Mouse (Mus musculus): ENCODE data around the gene Dennd1b. TPM values are rescaled to one million over a fixed set of nuclear protein-coding genes. Genes with fewer than 3 reads are reported as not detected.

The Dennd1b gene
- total and polyA plus RNA-seq, 2 experiments, result 3.2 to 16.5 TPM

GRCm38 (mm10) chr1:138924282-138924681, 39.0 kb upstream of the Dennd1b start:
- no peaks in the 10 kb centered on the region for H3K27me3 ChIP-seq (ENCODE audit: control insufficient read depth, insufficient read depth, low read length)
- H3K4me1 ChIP-seq (ENCODE audit: control insufficient read depth, insufficient read depth, low read length), result peaks cover 9% of the 10 kb centered on the region
- no peak overlapping the region for H3K9ac ChIP-seq (ENCODE audit: low read depth, low read length)
- no peak overlapping the region for H3K27ac ChIP-seq (replicated peaks; ENCODE audit: insufficient read depth, low read depth, low read length)
- H3K4me3 ChIP-seq (ENCODE audit: insufficient read depth, low read depth, low read length), result no peak overlapping the region
- peak; percentile 38 for DNase-seq (ENCODE audit: extremely low read depth, low read depth, low spot score)
- H3K36me3 ChIP-seq (ENCODE audit: control insufficient read depth, insufficient read depth, low read length), result no peaks in the 10 kb centered on the region
- TF ChIP-seq POLR2A (IDR thresholded peaks at IDR 0.05; ENCODE audit: extremely low read depth, insufficient read depth, low read length) (no peak), CTCF (IDR thresholded peaks at IDR 0.05; ENCODE audit: low read depth, low read length) (no peak)
- WGBS, result 34% methylated on average over 2 of the region's 2 CpGs
- H3K79me2 ChIP-seq (ENCODE audit: control insufficient read depth, insufficient read depth, low read length), result no peaks in the 10 kb centered on the region

GRCm38 (mm10) chr1:138928671-138929483, 34.4 kb upstream of the Dennd1b start:
- Histone ChIP-seq H3K36me3 (ENCODE audit: control insufficient read depth, insufficient read depth, low read length) (no peaks in the 10 kb centered on the region), H3K27ac (replicated peaks; ENCODE audit: insufficient read depth, low read depth, low read length) (peak overlapping the region; percentile 62)
- WGBS, result 22% methylated on average over 11 of the region's 11 CpGs

GRCm38 (mm10) chr1:138929985-138930384, 33.2 kb upstream of the Dennd1b start:
- H3K27me3 ChIP-seq (ENCODE audit: control insufficient read depth, insufficient read depth, low read length), result no peaks in the 10 kb centered on the region

More at GRCm38 (mm10) chr1:138928671-138929483, 34.4 kb upstream of the Dennd1b start:
- H3K4me1 ChIP-seq (ENCODE audit: control insufficient read depth, insufficient read depth, low read length), result peaks cover 9% of the 10 kb centered on the region
- no peak overlapping the region for H3K9ac ChIP-seq (ENCODE audit: low read depth, low read length)
- DNase-seq (ENCODE audit: extremely low read depth, low read depth, low spot score), result peak; percentile 98
- TF ChIP-seq POLR2A (IDR thresholded peaks at IDR 0.05; ENCODE audit: extremely low read depth, insufficient read depth, low read length), result no peak
- H3K79me2 ChIP-seq (ENCODE audit: control insufficient read depth, insufficient read depth, low read length), result no peaks in the 10 kb centered on the region
- H3K4me3 ChIP-seq (ENCODE audit: insufficient read depth, low read depth, low read length), result no peak overlapping the region; the same call in 1 of the 2 replicates
- H3K27me3 ChIP-seq (ENCODE audit: control insufficient read depth, insufficient read depth, low read length), result no peaks in the 10 kb centered on the region

GRCm38 (mm10) chr1:138930856-138931255, 32.4 kb upstream of the Dennd1b start:
- Histone ChIP-seq H3K9ac (ENCODE audit: low read depth, low read length) (no peak overlapping the region), H3K27ac (replicated peaks; ENCODE audit: insufficient read depth, low read depth, low read length) (no peak overlapping the region), H3K4me1 (ENCODE audit: control insufficient read depth, insufficient read depth, low read length) (peaks cover 8% of the 10 kb centered on the region), H3K36me3 (ENCODE audit: control insufficient read depth, insufficient read depth, low read length) (no peaks in the 10 kb centered on the region), H3K4me3 (ENCODE audit: insufficient read depth, low read depth, low read length) (no peak overlapping the region), H3K79me2 (ENCODE audit: control insufficient read depth, insufficient read depth, low read length) (no peaks in the 10 kb centered on the region), H3K27me3 (ENCODE audit: control insufficient read depth, insufficient read depth, low read length) (no peaks in the 10 kb centered on the region)
- 85% methylated on average over 3 of the region's 3 CpGs for WGBS
- no peak for DNase-seq (ENCODE audit: extremely low read depth, low read depth, low spot score)
- no peak for TF ChIP-seq CTCF (IDR thresholded peaks at IDR 0.05; ENCODE audit: low read depth, low read length)
- TF ChIP-seq POLR2A (IDR thresholded peaks at IDR 0.05; ENCODE audit: extremely low read depth, insufficient read depth, low read length), result no peak

More at GRCm38 (mm10) chr1:138929985-138930384, 33.2 kb upstream of the Dennd1b start:
- no peak for DNase-seq (ENCODE audit: extremely low read depth, low read depth, low spot score)
- 24% methylated on average over 3 of the region's 3 CpGs for WGBS
- H3K9ac ChIP-seq (ENCODE audit: low read depth, low read length), result no peak overlapping the region
- H3K4me1 ChIP-seq (ENCODE audit: control insufficient read depth, insufficient read depth, low read length), result peaks cover 8% of the 10 kb centered on the region
- no peaks in the 10 kb centered on the region for H3K79me2 ChIP-seq (ENCODE audit: control insufficient read depth, insufficient read depth, low read length)
- no peaks in the 10 kb centered on the region for H3K36me3 ChIP-seq (ENCODE audit: control insufficient read depth, insufficient read depth, low read length)
- H3K4me3 ChIP-seq (ENCODE audit: insufficient read depth, low read depth, low read length), result no peak overlapping the region
- no peak for TF ChIP-seq POLR2A (IDR thresholded peaks at IDR 0.05; ENCODE audit: extremely low read depth, insufficient read depth, low read length)
- TF ChIP-seq CTCF (IDR thresholded peaks at IDR 0.05; ENCODE audit: low read depth, low read length), result no peak
- H3K27ac ChIP-seq (replicated peaks; ENCODE audit: insufficient read depth, low read depth, low read length), result no peak overlapping the region

GRCm38 (mm10) chr1:138936169-138936568, 27.1 kb upstream of the Dennd1b start:
- Histone ChIP-seq H3K27me3 (ENCODE audit: control insufficient read depth, insufficient read depth, low read length) (no peaks in the 10 kb centered on the region), H3K9ac (ENCODE audit: low read depth, low read length) (no peak overlapping the region), H3K4me3 (ENCODE audit: insufficient read depth, low read depth, low read length) (no peak overlapping the region), H3K36me3 (ENCODE audit: control insufficient read depth, insufficient read depth, low read length) (no peaks in the 10 kb centered on the region), H3K4me1 (ENCODE audit: control insufficient read depth, insufficient read depth, low read length) (no peaks in the 10 kb centered on the region), H3K27ac (replicated peaks; ENCODE audit: insufficient read depth, low read depth, low read length) (no peak overlapping the region), H3K79me2 (ENCODE audit: control insufficient read depth, insufficient read depth, low read length) (no peaks in the 10 kb centered on the region)
- TF ChIP-seq CTCF (IDR thresholded peaks at IDR 0.05; ENCODE audit: low read depth, low read length) (no peak), POLR2A (IDR thresholded peaks at IDR 0.05; ENCODE audit: extremely low read depth, insufficient read depth, low read length) (no peak)
- DNase-seq (ENCODE audit: extremely low read depth, low read depth, low spot score), result no peak
- 92% methylated on average over 6 of the region's 6 CpGs for WGBS
